ENCODE assay signal across 12 mouse cellular contexts in the genomic region with DNA sequence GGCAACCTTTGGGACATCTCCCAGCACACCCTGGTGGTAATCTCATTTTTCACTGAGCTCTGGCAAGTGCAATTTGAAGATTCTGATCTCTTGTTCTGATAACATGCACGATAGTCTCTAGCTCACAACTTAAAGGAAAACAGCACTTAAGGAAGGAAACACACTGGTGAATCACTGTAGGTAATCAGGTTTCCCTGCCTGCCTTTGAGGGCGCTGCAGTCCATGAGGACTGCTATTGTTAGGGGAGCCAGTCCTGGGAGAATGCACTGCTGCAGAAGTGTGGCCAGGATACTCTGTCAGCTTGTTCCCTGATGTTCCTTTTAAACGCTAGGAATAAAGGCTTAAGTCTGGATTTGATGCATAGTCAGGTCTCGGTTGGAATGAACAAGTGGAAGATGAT. TPM values are rescaled to one million over a fixed set of nuclear protein-coding genes. Genes with fewer than 3 reads are reported as not detected.
DNase-seq lines count a peak whose midpoint lies in the region; ATAC-seq lines count a peak whose summit lies in the region.
"Had no signal": no experiment of that assay in that cellular context is flagged by ENCODE, and none has a peak within 500 bp of the region (broad histone marks: within the 10 kb centered on the region; RNA-seq: fewer than 3 reads in every experiment).

No protein-coding gene starts in this region.

- peaks cover 3% of the 10 kb centered on the region; the same call in 1 of the 2 replicates for H3K27me3 ChIP-seq in hindbrain, embryonic 15.5 days
- peaks cover 25% of the 10 kb centered on the region for H3K27me3 ChIP-seq in hindbrain, embryonic 14.5 days (ENCODE audit: control insufficient read depth, insufficient read depth, low read length)
- H3K27me3 ChIP-seq in midbrain, embryonic 14.5 days (ENCODE audit: control insufficient read depth, insufficient read depth, low read length) = peaks cover 13% of the 10 kb centered on the region
- H3K27me3 ChIP-seq in midbrain, embryonic 13.5 days = peaks cover 25% of the 10 kb centered on the region

- no peak for ATAC-seq in hindbrain, embryonic 15.5 days (ENCODE audit: low FRiP score, low read depth)
- no peak for ATAC-seq in hindbrain, embryonic 14.5 days (ENCODE audit: low FRiP score)
- no peak for ATAC-seq in midbrain, embryonic 14.5 days (ENCODE audit: low FRiP score, low TSS enrichment)
- ATAC-seq in midbrain, embryonic 13.5 days = no peak

- H3K4me1 ChIP-seq in hindbrain, embryonic 15.5 days (replicated peaks) = peaks cover 8% of the 10 kb centered on the region
- H3K4me1 ChIP-seq in hindbrain, embryonic 14.5 days (replicated peaks; ENCODE audit: control insufficient read depth, insufficient read depth, low read length) = 0 out of 2 replicates have a peak, but pooled peaks cover 9% of the 10 kb centered on the region
- peaks cover 6% of the 10 kb centered on the region; the same call in 1 of the 2 replicates for H3K4me1 ChIP-seq in midbrain, embryonic 14.5 days (ENCODE audit: control insufficient read depth, insufficient read depth, low read length)
- peaks cover 11% of the 10 kb centered on the region for H3K4me1 ChIP-seq in midbrain, embryonic 13.5 days (replicated peaks)

- H3K9ac ChIP-seq in hindbrain, embryonic 15.5 days = no peak overlapping the region
- no peak overlapping the region for H3K9ac ChIP-seq in hindbrain, embryonic 14.5 days
- no peak overlapping the region for H3K9ac ChIP-seq in midbrain, embryonic 14.5 days (replicated peaks; ENCODE audit: low read length)
- no peak overlapping the region for H3K9ac ChIP-seq in midbrain, embryonic 13.5 days (replicated peaks)
- H3K9ac ChIP-seq: kidney, embryonic 15.5 days; limb, embryonic 13.5 days had no signal

- no peaks in the 10 kb centered on the region for H3K36me3 ChIP-seq in hindbrain, embryonic 15.5 days
- no peaks in the 10 kb centered on the region for H3K36me3 ChIP-seq in hindbrain, embryonic 14.5 days (replicated peaks; ENCODE audit: control insufficient read depth, insufficient read depth)
- no peaks in the 10 kb centered on the region for H3K36me3 ChIP-seq in midbrain, embryonic 14.5 days (ENCODE audit: control insufficient read depth, insufficient read depth, low read length)
- no peaks in the 10 kb centered on the region for H3K36me3 ChIP-seq in midbrain, embryonic 13.5 days
- H3K36me3 ChIP-seq: kidney, embryonic 15.5 days; limb, embryonic 13.5 days had no signal

- H3K4me2 ChIP-seq in hindbrain, embryonic 15.5 days = peak overlapping the region; percentile 97
- no peak overlapping the region for H3K4me2 ChIP-seq in hindbrain, embryonic 14.5 days (replicated peaks)
- no peak overlapping the region for H3K4me2 ChIP-seq in midbrain, embryonic 14.5 days (ENCODE audit: low read length)
- no peak overlapping the region for H3K4me2 ChIP-seq in midbrain, embryonic 13.5 days (replicated peaks)
- H3K4me2 ChIP-seq: kidney, embryonic 15.5 days; limb, embryonic 13.5 days had no signal

- WGBS in hindbrain, embryonic 15.5 days = 25% methylated on average over 4 of the region's 4 CpGs
- WGBS in hindbrain, embryonic 14.5 days = 32% methylated on average over 4 of the region's 4 CpGs
- whole genome bisulfite sequencing in midbrain, embryonic 14.5 days = 20% methylated on average over 4 of the region's 4 CpGs
- WGBS in midbrain, embryonic 13.5 days = 22% methylated on average over 4 of the region's 4 CpGs

- no peak overlapping the region for H3K27ac ChIP-seq in hindbrain, embryonic 15.5 days (replicated peaks)
- no peak overlapping the region for H3K27ac ChIP-seq in hindbrain, embryonic 14.5 days
- H3K27ac ChIP-seq in midbrain, embryonic 14.5 days (replicated peaks; ENCODE audit: low read depth, low read length) = no peak overlapping the region
- no peak overlapping the region for H3K27ac ChIP-seq in midbrain, embryonic 13.5 days
- H3K27ac ChIP-seq: kidney, embryonic 15.5 days; limb, embryonic 13.5 days had no signal

- peak; percentile 19 to 21 for DNase-seq in cerebellum, postnatal 10 days
- no peak for DNase-seq in cerebellum, postnatal 4 days (ENCODE audit: low spot score in 2 of 2)
- DNase-seq in hindbrain, embryonic 14.5 days (ENCODE audit: low spot score) = no peak
- peak; percentile 41 for DNase-seq in midbrain, embryonic 14.5 days
- peak; percentile 16 for DNase-seq in retina, postnatal 1 day
- no peak for DNase-seq in right cerebral cortex, adult 2 months (ENCODE audit: low spot score in 2 of 2)
- DNase-seq: layer of hippocampus, postnatal 36 days; thymus, adult 18-20 months had no signal

- no peaks in the 10 kb centered on the region for H3K9me3 ChIP-seq in hindbrain, embryonic 15.5 days
- no peaks in the 10 kb centered on the region for H3K9me3 ChIP-seq in hindbrain, embryonic 14.5 days (ENCODE audit: control insufficient read depth, low read length)
- no peaks in the 10 kb centered on the region for H3K9me3 ChIP-seq in midbrain, embryonic 14.5 days (ENCODE audit: control insufficient read depth, low read length)
- no peaks in the 10 kb centered on the region for H3K9me3 ChIP-seq in midbrain, embryonic 13.5 days
- H3K9me3 ChIP-seq: kidney, embryonic 15.5 days; limb, embryonic 13.5 days had no signal

- peak overlapping the region; percentile 78; the same call in 1 of the 2 replicates for H3K4me3 ChIP-seq in hindbrain, embryonic 15.5 days
- H3K4me3 ChIP-seq in hindbrain, embryonic 14.5 days (replicated peaks; ENCODE audit: low read length) = no peak overlapping the region
- no peak overlapping the region for H3K4me3 ChIP-seq in midbrain, embryonic 14.5 days (replicated peaks; ENCODE audit: low read depth, low read length)
- no peak overlapping the region for H3K4me3 ChIP-seq in midbrain, embryonic 13.5 days (replicated peaks)
- H3K4me3 ChIP-seq: kidney, embryonic 15.5 days; limb, embryonic 13.5 days had no signal

RNA-seq across cellular contexts. Expression of gene Slc4a4, which starts 2.7 kb away (rescaled TPM):
- polyA plus RNA-seq in hindbrain, embryonic 15.5 days (2015; fragmentation: Nextera tagmentation; extraction: Ambion mirVana) = 13.4 and 14.3 TPM in 2 replicates
- 12.1 and 15.0 TPM in 2 replicates for polyA plus RNA-seq in hindbrain, embryonic 14.5 days (2014; fragmentation: Nextera tagmentation; extraction: Ambion mirVana)
- polyA plus RNA-seq in midbrain, embryonic 14.5 days (2014; fragmentation: Nextera tagmentation; extraction: Ambion mirVana) = 4.8 and 6.6 TPM in 2 replicates
- polyA plus RNA-seq in midbrain, embryonic 13.5 days (2015; fragmentation: Nextera tagmentation; extraction: Ambion mirVana) = 1.5 and 1.9 TPM in 2 replicates

Comparison
In these comparisons a context has a peak if more than half of its experiments do, and no peak if none do; other contexts are left out.
1. DNase-seq: peak in cerebellum, postnatal 10 days (2 of 2), midbrain, embryonic 14.5 days (single experiment) and retina, postnatal 1 day (single experiment); none in cerebellum, postnatal 4 days (0 of 2), hindbrain, embryonic 14.5 days (single experiment) and right cerebral cortex, adult 2 months (0 of 2).